Mouse (Mus musculus) CH12.LX (cell line): ENCODE data around the gene Irf2.

ENCODE experiments used
- CTCF ChIP-seq, 2 experiments: IDR thresholded peaks in 1 of 2; conservative IDR thresholded peaks in 1 of 2; 2 replicates each; pipeline ENCODE4 v1.5.1; 2011 to 2012; ENCODE audit warnings: low read depth in 2 of 2, low read length in 2 of 2, improper control_type of control experiment in 1 of 2, inconsistent platforms in 1 of 2, mild to moderate bottlenecking in 1 of 2, moderate library complexity in 1 of 2
- EP300 ChIP-seq: IDR thresholded peaks from 2 replicates; pipeline ENCODE4 v1.6.1; 2011; ENCODE audit warnings: low read length, improper control_type of control experiment
- MEF2A ChIP-seq: IDR thresholded peaks from 2 replicates; pipeline ENCODE4 v1.6.1; 2014; ENCODE audit warnings: low read depth, mild to moderate bottlenecking, inconsistent platforms, low read length, improper control_type of control experiment, borderline replicate concordance
- MXI1 ChIP-seq: IDR thresholded peaks from 2 replicates; pipeline ENCODE4 v1.6.1; 2011; ENCODE audit warnings: mild to moderate bottlenecking, low read depth, low read length, improper control_type of control experiment
- POLR2A ChIP-seq: IDR thresholded peaks from 2 replicates; pipeline ENCODE4 v1.6.1; 2011; ENCODE audit warnings: low read depth, mild to moderate bottlenecking, improper control_type of control experiment, low read length
- TBP ChIP-seq: conservative IDR thresholded peaks from 2 replicates; pipeline ENCODE4 v1.6.1; 2011; ENCODE audit warnings: low read depth, low read length, improper control_type of control experiment
- TCF12 ChIP-seq: IDR thresholded peaks from 2 replicates; pipeline ENCODE4 v1.6.1; 2014; ENCODE audit warnings: low read depth, mild to moderate bottlenecking, inconsistent platforms, low read length, improper control_type of control experiment
- ZC3H11A ChIP-seq: IDR thresholded peaks from 2 replicates; pipeline ENCODE4 v1.6.1; 2012; ENCODE audit warnings: low read depth, mild to moderate bottlenecking, inconsistent platforms, low read length, improper control_type of control experiment

DNA sequence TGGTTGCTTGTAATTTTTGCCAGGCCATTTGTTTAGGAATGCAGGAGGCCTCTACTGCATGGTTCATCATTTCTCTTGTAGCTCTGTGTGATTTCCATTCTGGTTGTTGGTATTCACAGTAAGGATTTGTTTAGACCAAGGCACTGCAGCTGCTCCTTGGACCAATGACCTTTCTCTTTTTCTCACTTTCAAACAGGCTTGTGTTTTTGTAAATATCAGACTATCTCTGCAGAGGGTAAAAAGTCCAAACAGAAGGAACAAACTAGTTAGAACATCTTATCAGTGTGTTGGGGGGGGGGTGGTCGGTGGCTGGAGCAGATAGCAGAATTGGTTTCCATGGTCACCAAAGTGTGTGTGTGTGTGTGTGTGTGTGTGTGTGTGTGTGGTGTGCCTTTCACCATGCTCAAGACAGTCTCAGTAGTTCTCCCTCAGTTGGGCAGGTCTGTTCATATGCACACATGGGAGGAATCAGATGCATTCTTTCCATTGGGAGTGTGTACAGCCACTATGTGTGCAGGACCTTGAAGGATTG lies 61.7 kb downstream of the Irf2 start:
- TF ChIP-seq CTCF (conservative IDR thresholded peaks at IDR 0.05 in 1 of 2, IDR thresholded peaks at IDR 0.05 in 1 of 2; ENCODE audit: low read depth in 2 of 2, low read length in 2 of 2) (no peak), POLR2A (no peak), ZC3H11A (no peak), TCF12 (no peak), EP300 (no peak), MEF2A (no peak), MXI1 (no peak), TBP (no peak)
